Mouse (Mus musculus): ENCODE measurements around the gene Fam92a.

- TF ChIP-seq POLR2A (IDR thresholded peaks at IDR 0.05; ENCODE audit: insufficient read depth, low read length) (no peak), EP300 (IDR thresholded peaks at IDR 0.05; ENCODE audit: insufficient read depth, low read depth, low read length) (no peak), CTCF (IDR thresholded peaks at IDR 0.05; ENCODE audit: low read depth, low read length) (no peak)
Measured at GRCm38 (mm10) chr4:12170986-12171317, 863 bp downstream of the Fam92a start.

All from ES-Bruce4 (cell line).